ENCODE assay signal across 13 mouse cellular contexts in the genomic region with DNA sequence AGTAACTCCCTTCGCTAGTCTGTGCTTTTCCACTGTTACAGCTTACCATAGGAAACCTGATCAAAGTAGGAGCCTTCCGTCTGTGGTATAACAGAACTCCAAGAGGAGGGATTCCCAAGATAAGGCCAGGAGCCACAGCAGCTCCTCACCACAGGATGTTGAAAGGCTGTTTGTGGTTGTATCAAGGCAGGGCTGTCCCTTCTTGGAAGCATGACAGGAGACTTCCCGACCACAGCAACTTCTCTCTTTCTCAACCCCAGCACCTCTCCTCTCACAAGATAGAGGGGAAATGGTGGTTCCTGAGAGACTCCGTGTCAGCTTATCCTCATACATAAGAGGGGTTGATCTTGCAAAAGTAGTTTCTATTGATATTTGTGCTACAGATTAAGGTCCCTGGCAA. TPM values are rescaled to one million over a fixed set of nuclear protein-coding genes. Genes with fewer than 3 reads are reported as not detected.
A peak's percentile ranks its signal among the peaks of the same experiment; 100 is the strongest.
DNase-seq lines count a peak whose midpoint lies in the region; ATAC-seq and TF ChIP-seq lines count a peak whose summit lies in the region.
"Had no signal": no experiment of that assay in that cellular context is flagged by ENCODE, and none has a peak within 500 bp of the region (broad histone marks: within the 10 kb centered on the region; RNA-seq: fewer than 3 reads in every experiment).

No protein-coding gene starts in this region.

- 72% methylated on average over 4 of the region's 4 CpGs for WGBS in lung, postnatal 0 days
- 11% methylated on average over 4 of the region's 4 CpGs for WGBS in liver, embryonic 14.5 days (ENCODE audit: insufficient replicate concordance)

- no peak for TF ChIP-seq EP300 in lung, postnatal 0 days (IDR thresholded peaks at IDR 0.05)
- TF ChIP-seq EP300 in liver, embryonic 14.5 days (IDR thresholded peaks at IDR 0.05; ENCODE audit: low read depth) = no peak

- no peaks in the 10 kb centered on the region for H3K27me3 ChIP-seq in lung, postnatal 0 days (replicated peaks; ENCODE audit: insufficient read depth, low read length)
- H3K27me3 ChIP-seq in liver, embryonic 14.5 days (ENCODE audit: control insufficient read depth, insufficient read depth, low read length) = no peaks in the 10 kb centered on the region
- H3K27me3 ChIP-seq: hindbrain, embryonic 15.5 days had no signal

- H3K36me3 ChIP-seq in lung, postnatal 0 days (ENCODE audit: insufficient read depth, low read length) = no peaks in the 10 kb centered on the region
- no peaks in the 10 kb centered on the region for H3K36me3 ChIP-seq in liver, embryonic 14.5 days (replicated peaks; ENCODE audit: control insufficient read depth, insufficient read depth, low read depth)
- H3K36me3 ChIP-seq: hindbrain, embryonic 15.5 days had no signal

- no peak overlapping the region for H3K4me2 ChIP-seq in lung, postnatal 0 days (replicated peaks; ENCODE audit: low read depth, low read length)
- H3K4me2 ChIP-seq in liver, embryonic 14.5 days (ENCODE audit: low read depth) = peak overlapping the region; percentile 83
- H3K4me2 ChIP-seq: hindbrain, embryonic 15.5 days had no signal

- no peak for TF ChIP-seq POLR2A in bone marrow macrophage, adult 2 months (IDR thresholded peaks at IDR 0.05; ENCODE audit: borderline replicate concordance, low read depth, low read length)

- no peak for ATAC-seq in lung, postnatal 0 days
- no peak for ATAC-seq in liver, embryonic 14.5 days (ENCODE audit: insufficient read depth)
- peak; percentile 34; the same call in 1 of the 2 replicates for ATAC-seq in neutrophil, adult 5-6 weeks (ENCODE audit: extremely low read depth, insufficient number of reproducible peaks, low FRiP score, poor library complexity, severe bottlenecking)

- peak; percentile 33 for DNase-seq in lung, postnatal 0 days (ENCODE audit: low spot score)
- DNase-seq in lung, postnatal 10 days = no peak
- no peak for DNase-seq in liver, embryonic 14.5 days (ENCODE audit: low read depth in 3 of 3, low spot score in 3 of 3)
- no peak for DNase-seq in adrenal gland, postnatal 36 days
- DNase-seq in testis, postnatal 10 days (ENCODE audit: low spot score) = no peak
- DNase-seq: cerebellum, adult 18-20 months; heart, adult 18-20 months; kidney, adult 9 months; lung, postnatal 14 days; thymus, postnatal 4 days had no signal

- no peak overlapping the region for H3K9ac ChIP-seq in lung, postnatal 0 days (replicated peaks; ENCODE audit: low read depth)
- peak overlapping the region; percentile 48 for H3K9ac ChIP-seq in liver, embryonic 14.5 days (replicated peaks)
- H3K9ac ChIP-seq: hindbrain, embryonic 15.5 days had no signal

- no peak for TF ChIP-seq CTCF in lung, postnatal 0 days (IDR thresholded peaks at IDR 0.05)
- TF ChIP-seq CTCF in bone marrow macrophage, adult 2 months (IDR thresholded peaks at IDR 0.05; ENCODE audit: low read depth, low read length) = no peak
- no peak for TF ChIP-seq CTCF in liver, embryonic 14.5 days (IDR thresholded peaks at IDR 0.05; ENCODE audit: low read depth)

- 0 out of 2 replicates have a peak, but pooled peaks cover 5% of the 10 kb centered on the region for H3K4me1 ChIP-seq in lung, postnatal 0 days (ENCODE audit: insufficient read depth, low read depth, low read length)
- H3K4me1 ChIP-seq in bone marrow macrophage, adult 2 months (ENCODE audit: control insufficient read depth, insufficient read depth, low read length) = peaks cover 66% of the 10 kb centered on the region
- H3K4me1 ChIP-seq in liver, embryonic 14.5 days (replicated peaks; ENCODE audit: control insufficient read depth in 2 of 2, insufficient read depth in 2 of 2, low read length in 1 of 2) = peaks cover 89 to 92% of the 10 kb centered on the region in 2 experiments
- H3K4me1 ChIP-seq: hindbrain, embryonic 15.5 days had no signal

- H3K4me3 ChIP-seq in lung, postnatal 0 days (ENCODE audit: low read depth, low read length) = no peak overlapping the region
- 0 out of 2 replicates have a peak overlapping the region, but pooled peaks have one; percentile 3 for H3K4me3 ChIP-seq in bone marrow macrophage, adult 2 months (ENCODE audit: insufficient read depth, low read length)
- peak overlapping the region in 1 of 2 experiments; percentile 3; a peak in 1 of 4 replicates for H3K4me3 ChIP-seq in liver, embryonic 14.5 days (ENCODE audit: insufficient read depth in 1 of 2, low read depth in 2 of 2, low read length in 2 of 2)
- H3K4me3 ChIP-seq: hindbrain, embryonic 15.5 days had no signal

- H3K27ac ChIP-seq in lung, postnatal 0 days (ENCODE audit: low read length) = no peak overlapping the region
- peak overlapping the region; percentile 53 for H3K27ac ChIP-seq in bone marrow macrophage, adult 2 months (ENCODE audit: insufficient read depth, low read depth, low read length)
- H3K27ac ChIP-seq in liver, embryonic 14.5 days = peak overlapping the region; percentile 84
- H3K27ac ChIP-seq: hindbrain, embryonic 15.5 days had no signal

- no peaks in the 10 kb centered on the region for H3K9me3 ChIP-seq in lung, postnatal 0 days (ENCODE audit: low read length)
- H3K9me3 ChIP-seq in liver, embryonic 14.5 days (ENCODE audit: control insufficient read depth, low read length) = no peaks in the 10 kb centered on the region
- H3K9me3 ChIP-seq: hindbrain, embryonic 15.5 days had no signal

RNA-seq across cellular contexts. Expression of gene Emilin2, which starts 47.0 kb away (rescaled TPM):
- polyA plus RNA-seq in lung, postnatal 0 days (2015; fragmentation: Nextera tagmentation; extraction: Ambion mirVana) = 4.3 and 5.0 TPM in 2 replicates
- 72.4 and 102 TPM in 2 replicates for polyA plus RNA-seq in bone marrow macrophage, adult 2 months (2012; ENCODE audit: insufficient read depth, insufficient read length, missing spikeins)
- 13.2 and 17.3 TPM in 2 replicates for polyA plus RNA-seq in liver, embryonic 14.5 days (2012; rRNA removed)
- 24.1 and 27.5 TPM in 2 replicates for polyA plus RNA-seq in liver, embryonic 14.5 days (2014; fragmentation: Nextera tagmentation; extraction: Ambion mirVana)
- 270 and 281 TPM in 2 replicates for total RNA-seq in neutrophil, adult 5-6 weeks (2017)
- 10 to 100 TPM in 1 of 2 experiments, 1 to 10 TPM in 1; 5.8 to 10.8 TPM for total RNA-seq in adrenal gland, postnatal 36 days (2021)
